Mouse (Mus musculus) retina, postnatal 7 days (tissue): ENCODE data around the gene Rab43.

Source experiments
- DNase-seq: peaks from one replicate; pipeline ENCODE4 v3.0.0-alpha.2; 2012; ENCODE audit warnings: low read depth, low spot score

Rab43 gene

DNA sequence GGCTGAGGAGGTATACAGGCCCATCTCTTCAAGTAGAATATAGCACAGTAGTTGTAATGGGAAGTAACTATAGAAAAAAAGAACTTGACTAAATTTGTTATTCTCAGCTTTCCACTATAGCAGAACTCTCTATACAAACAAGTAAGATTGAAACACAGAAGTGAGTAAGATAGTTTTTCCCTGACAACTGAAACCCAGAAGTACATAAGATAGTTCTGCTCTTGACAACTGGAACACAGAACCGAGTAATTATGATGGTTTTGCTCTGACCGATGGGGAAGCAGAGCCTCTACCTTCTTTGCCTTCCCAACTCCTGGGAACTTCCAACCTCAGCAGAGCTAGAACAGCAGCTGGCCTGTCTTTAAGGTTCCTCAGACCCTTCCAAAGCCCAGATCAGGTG is 2.8 kb downstream of the Rab43 start:
- DNase-seq: no peak

DNA sequence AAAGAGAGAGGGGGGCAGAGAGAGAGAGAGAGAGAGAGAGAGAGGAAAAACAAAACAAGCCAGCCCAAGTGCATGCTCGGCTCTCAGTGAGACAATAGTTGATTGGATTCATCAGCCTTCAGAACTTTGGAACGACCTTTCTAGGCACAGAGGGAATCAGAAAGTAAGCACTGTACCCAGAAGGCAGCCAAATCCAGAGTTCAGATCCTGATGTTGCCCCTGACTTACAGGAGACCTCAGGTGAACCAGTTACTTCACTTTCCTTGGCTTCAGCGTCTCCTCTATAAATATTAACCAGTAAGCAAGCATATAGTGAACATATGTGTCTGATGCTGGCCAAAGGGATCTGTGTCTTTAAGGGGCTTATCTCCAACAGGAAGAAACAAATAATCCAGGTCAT is 3.4 kb downstream of the Rab43 start:
- no peak for DNase-seq

DNA sequence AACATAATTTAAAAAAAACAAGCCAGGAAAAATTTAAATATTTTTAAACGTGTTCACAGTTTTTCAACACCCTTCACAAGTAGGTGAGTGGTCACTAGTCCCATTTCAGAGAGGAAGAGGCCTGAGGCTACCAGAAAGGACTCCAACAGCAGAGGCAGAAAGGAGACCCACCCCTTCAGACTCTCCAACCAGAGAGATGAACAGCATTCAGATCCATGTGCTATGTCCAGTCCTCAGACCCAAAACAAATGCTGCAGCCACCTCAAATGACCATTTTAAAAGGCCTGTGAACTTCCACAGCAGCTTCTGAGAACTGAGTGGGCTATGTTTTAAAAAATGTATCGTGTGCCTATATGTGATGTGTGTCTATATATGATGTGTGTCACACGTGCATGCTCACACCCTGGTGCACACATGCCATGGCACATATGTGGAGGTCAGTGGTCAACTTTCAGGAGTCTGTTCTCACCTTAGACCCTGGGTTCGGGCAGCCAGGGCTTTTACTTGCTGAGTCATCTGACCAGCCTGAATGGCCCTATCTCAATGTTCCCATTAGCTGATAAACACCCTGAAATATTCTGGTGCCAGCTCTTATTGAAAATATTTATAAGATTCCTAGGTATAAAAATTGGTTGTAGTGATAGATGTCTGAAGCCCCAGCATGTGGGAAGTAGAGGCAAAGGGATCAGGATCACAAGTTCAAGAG is 4.1 kb downstream of the Rab43 start:
- DNase-seq: no peak

DNA sequence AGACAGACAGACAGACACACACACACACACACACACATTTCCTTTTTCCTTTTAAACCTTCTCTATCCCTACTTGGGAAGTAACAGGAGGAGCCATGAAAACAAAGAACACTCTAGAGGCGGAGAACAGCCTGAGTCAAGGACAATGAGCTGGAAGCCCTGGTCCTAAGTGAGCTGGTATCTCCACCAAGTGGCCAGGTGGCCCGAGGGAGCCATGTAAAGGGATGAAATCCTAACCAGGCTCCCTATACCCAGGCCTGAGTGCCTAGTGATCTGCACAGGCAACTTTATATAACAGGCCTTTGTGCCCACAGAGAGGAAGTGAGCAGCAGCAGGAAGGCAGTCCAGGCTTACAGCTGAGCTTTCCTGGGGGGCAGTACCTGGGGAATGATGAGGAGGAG is 5.1 kb downstream of the Rab43 start:
- no peak for DNase-seq

DNA sequence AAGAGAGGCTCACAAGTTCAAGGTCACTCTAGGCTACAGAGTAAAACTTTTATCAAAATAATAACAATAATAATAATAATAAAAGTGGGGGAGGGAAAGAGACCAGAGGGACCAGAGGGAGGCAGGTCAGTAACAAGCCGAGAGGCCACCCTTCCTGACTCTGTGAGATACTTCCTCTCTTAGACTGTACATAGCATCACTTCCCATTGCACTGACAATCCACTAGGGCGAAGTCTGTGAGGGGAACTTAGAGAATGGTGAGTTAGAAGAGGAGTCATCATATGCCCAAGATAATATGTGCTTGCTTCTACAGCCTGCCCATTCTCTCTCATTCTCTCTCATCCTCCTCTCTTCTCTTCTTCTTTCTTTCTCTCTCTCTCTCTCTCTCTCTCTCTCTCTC is 5.9 kb downstream of the Rab43 start:
- no peak for DNase-seq

DNA sequence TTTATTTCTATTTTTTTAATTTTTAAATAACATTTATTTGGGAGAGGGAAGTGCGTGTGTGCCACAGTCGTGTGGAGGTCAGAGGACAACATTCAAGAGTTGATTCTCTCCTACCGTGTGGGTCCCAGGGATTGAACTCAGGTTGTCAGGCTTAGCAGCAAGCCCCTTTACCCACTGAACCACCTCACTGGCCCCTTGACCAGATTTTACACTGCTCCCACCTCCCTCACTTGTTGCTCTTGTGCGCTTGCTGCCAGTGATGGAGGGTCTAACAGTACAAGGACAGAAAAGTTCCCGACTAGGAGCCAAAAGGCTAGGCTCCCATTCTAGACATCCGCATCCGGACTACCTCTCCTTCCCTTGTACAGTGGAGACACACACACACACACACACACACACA is 6.5 kb downstream of the Rab43 start:
- DNase-seq: no peak

DNA sequence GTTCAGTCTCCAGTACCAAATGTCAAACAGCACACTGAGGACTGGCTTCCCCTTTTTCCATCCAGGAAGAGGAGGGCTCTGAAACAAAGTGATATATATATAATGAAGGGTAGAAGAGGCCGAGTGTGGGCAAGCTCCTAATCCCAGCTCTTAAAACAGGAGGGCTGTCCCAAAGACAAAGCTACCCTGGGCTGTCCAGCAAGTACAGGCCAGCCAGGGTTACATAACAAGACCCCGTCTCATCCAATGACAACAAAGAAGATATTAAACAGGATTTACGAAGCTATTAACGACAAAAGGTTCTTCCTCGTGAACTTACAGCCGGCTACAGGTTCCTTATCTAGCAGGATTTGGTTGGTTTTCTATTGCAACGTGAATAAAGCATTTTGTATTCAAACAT is 7.1 kb downstream of the Rab43 start:
- DNase-seq: no peak

DNA sequence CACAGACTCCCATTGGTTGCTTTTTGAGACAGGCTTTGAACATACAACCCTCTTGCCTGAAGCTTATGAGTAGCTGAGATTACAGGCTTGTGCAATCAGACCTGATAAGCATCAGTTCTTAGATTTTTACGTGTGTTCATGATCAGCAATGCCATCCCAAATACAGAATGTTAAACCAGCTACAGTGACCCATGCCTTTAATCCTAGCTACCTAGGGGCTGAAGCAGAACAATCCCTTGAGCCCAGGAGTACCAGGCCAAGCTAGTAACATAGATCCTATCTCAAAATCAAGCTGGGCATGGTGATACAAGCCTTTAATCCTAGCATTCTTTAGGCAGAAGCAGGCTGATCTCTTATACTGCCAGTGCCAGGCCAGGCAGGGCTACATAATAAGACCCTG is 7.9 kb downstream of the Rab43 start:
- no peak for DNase-seq

DNA sequence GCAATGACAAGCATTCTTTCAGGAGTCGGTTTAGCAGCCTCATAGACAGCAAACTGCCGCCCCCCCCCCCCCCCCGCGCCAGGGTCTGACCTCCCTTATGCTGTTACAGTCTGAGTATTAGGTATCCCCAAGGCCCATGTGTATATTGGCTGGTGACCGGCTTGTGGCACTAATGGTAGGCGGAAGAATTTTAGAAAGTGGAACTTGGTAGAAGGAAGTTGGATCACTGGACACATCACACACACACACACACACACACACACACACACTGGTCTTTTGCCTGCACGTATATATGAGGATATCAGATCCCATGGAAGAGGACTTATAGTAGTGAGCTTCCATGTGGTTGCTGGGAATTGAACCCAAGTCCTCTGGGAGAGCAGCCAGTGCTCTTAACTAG is 9.5 kb downstream of the Rab43 start:
- no peak for DNase-seq

DNA sequence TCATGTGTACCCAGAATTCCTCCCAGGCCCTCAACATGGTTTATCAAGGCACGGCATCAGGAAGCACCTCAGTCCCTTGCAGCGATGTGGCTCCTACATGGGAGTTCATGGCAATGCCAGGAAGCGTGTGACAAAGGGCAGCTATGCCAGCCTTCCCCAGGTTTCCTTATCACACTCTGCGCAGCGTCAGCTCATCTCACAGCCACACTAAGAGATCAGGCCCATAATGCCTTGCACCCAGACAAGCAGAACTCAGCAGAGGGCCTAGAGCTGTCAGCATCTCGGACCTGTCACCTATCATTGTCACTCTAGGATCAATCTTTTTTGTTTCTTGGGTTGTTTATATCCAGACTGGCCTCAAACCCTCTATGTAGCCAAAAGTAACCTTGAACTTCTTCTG is 12.4 kb downstream of the Rab43 start:
- DNase-seq: no peak

DNA sequence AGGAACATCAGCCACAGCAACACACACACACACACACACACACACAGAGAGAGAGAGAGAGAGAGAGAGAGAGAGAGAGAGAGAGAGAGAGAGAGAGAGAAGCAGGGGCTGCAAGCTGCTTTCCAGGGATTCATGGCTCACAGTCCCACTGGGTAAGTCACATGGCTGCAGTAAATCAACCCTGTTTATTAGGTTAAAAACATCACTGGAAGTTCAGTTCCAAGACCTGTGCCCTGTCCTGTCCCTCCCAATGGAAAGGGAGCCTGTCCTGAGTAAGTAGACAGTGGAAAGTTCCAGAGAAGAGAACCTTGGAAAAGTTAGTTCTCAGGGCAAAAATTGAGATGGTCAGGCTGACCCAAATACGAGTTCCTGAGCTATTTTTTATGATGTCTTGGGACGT is 14.6 kb downstream of the Rab43 start:
- DNase-seq: no peak

DNA sequence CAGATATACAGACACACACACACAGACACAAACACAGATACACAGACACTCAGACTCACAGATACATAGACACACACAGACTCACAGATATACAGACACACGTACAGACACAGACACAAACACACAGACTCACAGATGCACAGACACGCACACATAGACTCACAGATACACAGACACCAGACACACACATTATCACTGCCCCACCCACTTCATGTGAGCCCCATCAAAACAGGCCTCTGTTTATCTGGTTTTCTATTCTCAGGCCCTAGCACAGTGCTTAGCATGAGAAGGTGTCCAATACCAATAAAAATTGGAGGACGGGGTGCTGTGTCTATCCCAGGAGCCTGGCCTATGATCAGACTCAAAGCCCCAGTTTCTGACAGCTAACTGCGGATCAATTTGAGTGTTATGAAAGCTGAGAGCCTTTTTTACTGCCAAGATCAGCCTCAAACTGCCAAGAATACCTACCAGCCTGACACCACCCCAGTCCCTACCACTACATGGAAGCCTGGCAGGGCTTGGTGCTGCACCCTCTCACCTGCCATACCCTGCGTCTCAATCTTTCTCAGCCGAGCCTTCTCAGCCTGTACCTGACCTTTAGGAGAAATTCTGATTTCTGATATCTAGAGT is 15.6 kb downstream of the Rab43 start:
- no peak for DNase-seq

DNA sequence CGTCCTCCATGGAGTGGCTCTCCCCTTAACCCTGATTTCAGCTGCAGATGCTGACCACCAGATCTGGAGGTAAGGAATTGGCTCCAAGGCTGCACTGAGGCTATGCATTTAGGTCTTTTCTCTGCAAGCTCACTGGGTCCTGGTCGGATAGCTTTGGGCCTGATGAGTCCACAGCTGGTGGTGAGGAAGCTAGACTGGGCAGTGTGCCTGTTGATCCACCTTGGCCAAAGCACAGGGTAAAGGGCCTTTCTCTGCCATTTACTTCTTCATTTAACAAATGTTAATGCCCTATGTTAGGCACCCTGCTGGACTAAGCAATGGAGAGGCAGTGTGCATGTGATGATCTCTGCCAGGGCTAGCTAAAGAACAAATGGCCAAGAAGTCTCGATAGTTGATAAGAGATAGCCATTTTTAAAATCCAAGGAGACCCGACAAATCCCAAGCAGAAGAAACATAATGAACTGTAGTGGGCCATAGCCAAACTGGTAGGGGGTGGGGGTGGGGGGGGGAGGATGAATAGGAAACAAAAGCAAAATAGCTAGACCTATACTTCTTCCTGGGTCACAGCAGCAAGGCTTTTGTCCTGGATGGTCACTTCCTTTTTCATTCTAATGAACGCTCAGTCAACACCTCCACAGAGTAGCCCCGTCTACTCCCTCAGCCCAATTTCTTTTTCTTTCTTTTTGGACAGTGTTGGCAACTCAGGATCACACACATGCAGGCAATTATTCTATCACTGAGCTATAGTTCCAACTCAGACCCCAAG is 16.4 kb downstream of the Rab43 start:
- DNase-seq: no peak

DNA sequence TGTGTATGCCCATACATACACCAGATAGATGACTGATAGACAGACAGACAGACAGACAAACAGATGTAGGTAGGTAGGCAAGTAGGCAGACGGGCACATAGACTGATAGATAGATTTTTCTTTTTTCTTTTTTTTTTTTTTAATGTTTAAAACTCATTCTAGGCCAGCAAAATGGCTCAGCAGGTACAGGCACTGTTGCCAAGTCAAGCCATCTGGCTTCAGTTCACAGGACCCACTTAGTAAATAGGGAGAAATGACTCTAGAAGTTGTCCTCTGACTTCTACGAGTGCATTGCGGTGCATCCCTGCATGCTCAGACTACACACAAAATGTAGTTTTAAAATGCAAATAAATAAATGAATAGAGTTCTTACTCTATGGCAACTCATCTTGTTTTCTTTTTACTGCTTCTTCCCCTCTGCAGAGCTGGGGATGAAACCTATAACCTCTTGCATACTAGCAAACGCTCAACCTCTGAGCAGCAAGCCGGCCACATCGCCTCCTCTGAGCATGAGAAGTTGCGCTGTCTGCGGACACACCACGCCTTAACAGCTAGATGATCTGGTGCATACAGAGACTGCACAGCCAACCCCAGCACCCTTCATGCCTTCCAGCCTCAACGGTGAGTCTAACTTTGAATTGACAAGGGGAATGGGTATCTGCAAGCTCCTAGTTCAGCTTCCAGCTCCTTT is 18.0 kb downstream of the Rab43 start:
- no peak for DNase-seq

DNA sequence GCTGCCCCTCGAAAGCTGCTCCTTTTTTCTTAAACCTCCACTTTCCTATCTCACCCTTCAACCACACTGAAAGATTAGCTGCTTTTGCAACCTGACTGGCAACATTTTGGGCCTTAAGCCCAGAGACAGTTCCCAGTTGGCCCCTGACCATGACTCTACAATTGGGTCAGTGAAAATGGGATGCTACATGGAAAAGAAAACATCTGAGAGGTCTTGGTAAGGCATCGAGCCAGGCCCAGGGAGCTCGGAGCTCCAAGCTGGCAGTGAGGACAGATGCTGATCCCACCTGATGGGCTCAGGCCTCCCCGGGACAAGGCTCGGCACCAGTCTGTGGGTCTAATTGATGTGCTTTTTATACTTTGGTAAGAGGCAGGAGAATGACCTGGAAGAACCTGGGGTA is 20.1 kb downstream of the Rab43 start:
- no peak for DNase-seq

DNA sequence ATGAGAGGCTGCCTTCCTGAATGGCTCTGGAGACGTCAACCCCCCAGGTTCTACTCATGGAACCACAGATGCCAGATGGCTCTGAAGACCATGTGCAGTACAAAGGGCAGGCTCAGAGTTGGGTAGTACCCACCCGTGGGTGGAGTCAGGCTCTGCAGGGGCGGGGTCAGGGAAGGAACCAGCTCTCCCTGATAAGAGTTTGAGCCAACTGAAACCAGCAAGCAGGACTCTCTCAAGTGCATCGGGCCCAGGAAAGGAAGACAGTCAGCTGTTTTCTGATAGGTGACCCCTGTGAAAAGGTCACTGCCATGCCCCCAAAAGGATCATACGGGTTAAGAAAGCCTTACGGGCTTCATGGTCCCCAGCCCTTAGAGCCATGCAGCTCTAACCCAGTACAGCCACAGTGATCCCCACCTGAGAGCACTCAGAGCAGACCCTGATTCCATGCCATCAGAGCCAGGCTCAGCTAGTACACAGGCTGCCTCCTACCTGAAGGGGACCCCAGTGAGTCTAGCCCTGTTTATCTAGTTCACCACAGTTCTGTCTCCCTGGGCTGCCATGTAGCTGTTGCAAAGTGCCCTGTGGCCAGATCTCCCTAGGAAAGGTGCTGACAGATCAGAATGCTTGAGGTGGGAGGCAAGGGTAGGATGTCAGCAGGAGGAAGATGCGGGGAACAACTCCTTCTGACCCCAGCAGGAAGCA is 21.0 kb downstream of the Rab43 start:
- no peak for DNase-seq

DNA sequence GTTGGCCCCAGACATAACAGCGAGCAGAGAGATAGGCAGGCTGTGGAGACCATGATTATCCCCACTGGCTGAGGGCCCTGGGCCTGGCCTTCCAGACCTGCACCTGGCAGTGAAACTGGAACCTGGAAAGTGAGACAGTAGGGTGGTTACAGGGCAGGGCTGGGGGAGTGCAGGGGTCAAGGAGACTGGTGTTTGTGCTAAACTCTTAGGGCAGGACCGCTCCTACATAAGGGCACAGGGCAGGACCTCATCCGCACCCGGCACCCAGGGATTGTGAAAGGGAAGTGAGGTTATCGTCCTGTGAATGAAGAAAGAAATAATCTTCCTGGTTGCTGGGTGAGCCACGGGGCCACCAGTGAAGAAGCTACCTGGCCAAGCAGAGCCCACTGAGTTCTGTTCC is 22.2 kb downstream of the Rab43 start:
- DNase-seq: no peak

DNA sequence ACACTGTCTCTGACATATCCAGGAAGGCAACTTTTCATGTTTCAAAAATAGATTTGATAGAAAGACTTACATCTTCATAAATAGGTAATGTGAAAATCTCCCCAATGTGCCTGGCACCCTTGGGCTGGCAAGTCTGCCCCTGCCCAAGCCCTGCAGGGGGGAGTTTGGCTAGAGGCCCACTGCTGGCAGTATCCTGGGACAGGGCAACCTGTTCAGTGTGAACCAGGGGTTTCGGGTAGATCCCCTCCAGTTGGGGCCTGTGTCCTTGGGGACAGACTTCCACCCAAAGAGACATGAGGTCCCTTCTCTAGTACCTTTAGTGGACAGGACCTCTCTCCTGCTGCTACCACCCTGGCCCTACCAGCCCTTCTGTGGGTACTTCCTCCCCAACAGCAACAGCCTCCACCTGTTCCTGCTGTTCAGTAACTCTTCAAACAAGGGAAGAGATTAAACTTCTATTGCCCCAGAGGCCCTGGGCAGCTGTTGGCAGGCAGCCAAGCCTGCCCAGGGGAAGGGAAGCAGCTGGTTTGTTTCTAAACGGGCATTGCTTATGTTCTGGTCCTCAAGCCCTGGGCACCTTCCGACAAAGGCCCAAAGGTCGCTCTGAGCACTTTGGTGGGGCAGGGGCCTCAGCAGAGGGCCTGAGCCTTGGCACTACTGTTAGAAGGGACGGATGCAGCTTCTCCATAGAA is 22.9 kb downstream of the Rab43 start:
- DNase-seq: peak; percentile 13

DNA sequence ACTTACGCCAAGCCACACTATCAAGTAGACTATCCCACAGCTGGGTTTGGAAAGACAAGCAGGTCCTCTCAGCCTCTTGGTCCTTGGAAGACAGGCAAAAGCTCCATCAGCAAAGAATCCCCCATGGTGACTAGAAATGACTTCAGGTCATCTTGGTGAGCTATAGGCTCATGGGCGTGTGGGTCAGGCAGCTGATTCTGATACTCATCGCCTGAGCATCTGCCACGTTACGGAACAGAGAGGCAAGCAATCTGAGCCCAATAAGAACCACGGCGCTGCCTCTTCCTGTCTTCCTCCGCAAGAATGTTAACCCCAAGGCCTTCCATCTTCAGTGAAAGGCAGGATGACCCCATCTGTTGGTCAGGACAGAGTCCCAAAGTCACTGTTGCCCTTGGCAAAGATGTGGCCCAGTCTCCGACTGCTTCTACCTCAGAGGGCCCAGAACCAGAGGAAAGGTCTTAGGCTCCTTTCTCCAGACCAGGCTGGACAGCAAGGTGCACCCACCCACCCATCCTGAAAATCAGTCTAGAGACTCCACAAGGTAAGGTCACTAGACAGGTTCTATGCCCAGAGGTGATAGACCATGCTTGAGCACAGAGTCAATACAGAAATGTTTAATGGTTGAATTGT is 23.6 kb downstream of the Rab43 start:
- DNase-seq: no peak

DNA sequence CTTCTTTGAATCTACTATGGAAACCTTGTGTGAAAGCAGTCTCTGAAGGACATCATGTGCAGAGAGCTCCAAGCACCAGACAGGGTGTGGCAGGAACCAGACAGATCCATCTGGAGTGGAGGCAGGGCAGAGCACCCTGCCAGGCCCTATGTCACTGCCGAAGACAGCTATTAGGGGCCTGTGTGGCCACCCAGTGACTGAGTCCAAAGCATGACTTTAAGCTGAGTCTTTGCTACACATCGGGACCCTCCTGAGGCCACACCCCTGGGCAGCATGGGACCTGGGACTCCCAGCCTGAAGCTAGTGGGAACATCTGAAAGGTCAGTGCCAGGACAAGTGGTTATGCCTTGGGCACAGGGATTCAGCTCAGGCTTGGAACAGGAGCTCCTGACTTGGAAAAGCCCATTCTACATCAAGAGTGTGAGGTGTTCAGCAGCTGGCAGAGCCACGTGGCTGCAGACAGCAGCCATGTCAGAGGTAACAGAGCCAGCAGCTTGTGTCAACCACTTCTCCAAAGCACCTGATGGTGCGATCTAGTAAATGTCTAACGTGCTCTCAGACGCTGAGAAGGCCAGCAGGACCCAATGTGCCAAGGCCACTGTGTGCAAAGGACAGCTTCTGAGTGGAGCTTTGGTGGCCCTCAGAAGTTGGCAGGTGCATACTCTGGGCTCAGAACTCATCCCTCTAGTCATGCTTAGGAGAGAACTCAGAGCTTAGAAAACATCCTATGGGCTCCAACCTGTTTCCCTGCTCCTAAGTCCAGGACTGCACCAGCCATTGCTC is 24.7 kb downstream of the Rab43 start:
- DNase-seq: no peak
